Mouse (Mus musculus) liver, embryonic 12.5 days (tissue): ENCODE results near the gene Plxna4. TPM values are rescaled to one million over a fixed set of nuclear protein-coding genes. Genes with fewer than 3 reads are reported as not detected.

ENCODE experiments used
- ATAC-seq: fragments of 200-750 bp; cut with Nextera tagmentation; 2 replicates; pipeline ENCODE4 v1.8.0; 2017; ENCODE audit warnings: moderate number of reproducible peaks, mild to moderate bottlenecking, moderate library complexity
- H3K27ac ChIP-seq: fragments of 300-500 bp; sonication (generic); 2 replicates; pipeline ENCODE4 v1.5.1; 2016; ENCODE audit warnings: mild to moderate bottlenecking
- H3K27me3 ChIP-seq: fragments of 300-500 bp; sonication (generic); replicated peaks from 2 replicates; pipeline ENCODE4 v1.6.1; 2016; ENCODE audit warnings: mild to moderate bottlenecking, moderate library complexity
- H3K36me3 ChIP-seq: fragments of 300-500 bp; sonication (generic); 2 replicates; pipeline ENCODE4 v1.6.1; 2016; ENCODE audit warnings: mild to moderate bottlenecking, moderate library complexity
- H3K4me1 ChIP-seq: fragments of 300-500 bp; sonication (generic); 2 replicates; pipeline ENCODE4 v1.6.1; 2016
- H3K4me2 ChIP-seq: fragments of 300-500 bp; sonication (generic); 2 replicates; pipeline ENCODE4 v1.6.1; 2016; ENCODE audit warnings: mild to moderate bottlenecking, moderate library complexity
- H3K4me3 ChIP-seq: fragments of 300-500 bp; sonication (generic); 2 replicates; pipeline ENCODE4 v1.5.1; 2016; ENCODE audit warnings: mild to moderate bottlenecking, moderate library complexity
- H3K9ac ChIP-seq: fragments of 300-500 bp; sonication (generic); 2 replicates; pipeline ENCODE4 v1.6.1; 2016; ENCODE audit warnings: mild to moderate bottlenecking, moderate library complexity
- H3K9me3 ChIP-seq: fragments of 300-500 bp; sonication (generic); replicated peaks from 2 replicates; pipeline ENCODE4 v1.6.1; 2016; ENCODE audit warnings: mild to moderate bottlenecking, moderate library complexity
- WGBS: fragments of 180-500 bp; shearing (Covaris S2); methylation state at CpG from one replicate; pipeline ENCODE4 v1.1.7; 2016; ENCODE audit not compliant: insufficient replicate concordance; 5-methylcytosine and 5-hydroxymethylcytosine counted together
- polyA plus RNA-seq: library from polyadenylated mRNA; unstranded; fragments of >200 nt; fragmentation: Nextera tagmentation; extraction: Ambion mirVana; gene quantifications from 2 replicates; pipeline ENCODE4 v1.2.1, GENCODE M21; 2016

Gene Plxna4
- 0.78 and 0.79 TPM in 2 replicates for polyA plus RNA-seq

GRCm38 (mm10) chr6:32588056-32588671 lies at the start of gene Plxna4:
Gene Plxna4 (minus strand): TSS chr6:32588192.
- Histone ChIP-seq H3K4me2 (peak within 1 kb of the TSS; percentile 84), H3K4me3 (peak within 1 kb of the TSS; percentile 59), H3K4me1 (peaks cover 12% of the 10 kb centered on the region), H3K27ac (no peak within 1 kb of the TSS), H3K9me3 (no peaks in the 10 kb centered on the region), H3K27me3 (peaks cover 98% of the 10 kb centered on the region), H3K9ac (peak within 1 kb of the TSS; percentile 59), H3K36me3 (no peaks in the 10 kb centered on the region)
- ATAC-seq = 0 out of 2 replicates have a peak, but pooled peaks have one; percentile 31
- WGBS = 5% methylated on average over 15 of the region's 55 CpGs

GRCm38 (mm10) chr6:32637568-32638183 lies 49.7 kb upstream of the Plxna4 start:
- Histone ChIP-seq H3K4me3 (no peak overlapping the region), H3K36me3 (no peaks in the 10 kb centered on the region), H3K4me2 (no peak overlapping the region), H3K27ac (no peak overlapping the region), H3K4me1 (no peaks in the 10 kb centered on the region), H3K9ac (no peak overlapping the region), H3K9me3 (no peaks in the 10 kb centered on the region), H3K27me3 (no peaks in the 10 kb centered on the region)
- 70% methylated on average over 6 of the region's 6 CpGs for WGBS
- ATAC-seq = no peak

- no peaks in the 10 kb centered on the region for H3K9me3 ChIP-seq
- no peak overlapping the region for H3K4me2 ChIP-seq
These were observed 22.7 kb upstream of the Plxna4 start for GRCm38 (mm10) chr6:32610712-32611111.

DNA sequence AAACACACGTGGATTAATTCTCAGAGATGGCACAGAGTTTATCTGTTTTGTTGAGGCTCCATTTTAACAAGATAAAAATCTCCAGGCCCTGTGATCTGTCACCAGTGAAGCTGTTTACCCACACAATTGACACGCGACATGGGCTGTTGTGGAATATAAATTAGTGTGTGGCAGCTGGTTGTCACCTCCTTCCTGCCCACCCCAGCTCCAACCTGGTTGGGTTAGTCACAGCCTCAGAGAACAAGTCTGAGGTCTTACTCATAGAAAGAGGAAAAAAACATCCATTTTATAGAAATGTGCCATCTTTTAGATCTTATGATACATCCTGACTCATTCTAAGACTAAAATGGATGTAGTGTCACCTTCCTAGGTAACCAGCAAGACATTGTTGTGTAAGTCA lies 18.8 kb upstream of the Plxna4 start:
- Histone ChIP-seq H3K4me3 (no peak overlapping the region), H3K27me3 (no peaks in the 10 kb centered on the region; the same call in 1 of the 2 replicates), H3K36me3 (no peaks in the 10 kb centered on the region), H3K4me2 (no peak overlapping the region), H3K4me1 (no peaks in the 10 kb centered on the region), H3K9me3 (no peaks in the 10 kb centered on the region), H3K27ac (no peak overlapping the region), H3K9ac (no peak overlapping the region)
- 51% methylated on average over 3 of the region's 3 CpGs for WGBS
- ATAC-seq = no peak

More at GRCm38 (mm10) chr6:32610712-32611111, 22.7 kb upstream of the Plxna4 start:
- Histone ChIP-seq H3K36me3 (no peaks in the 10 kb centered on the region), H3K27ac (no peak overlapping the region), H3K9ac (no peak overlapping the region), H3K27me3 (no peaks in the 10 kb centered on the region), H3K4me3 (no peak overlapping the region), H3K4me1 (no peaks in the 10 kb centered on the region)
- ATAC-seq = no peak

GRCm38 (mm10) chr6:32605581-32605980 lies 17.6 kb upstream of the Plxna4 start:
- H3K9ac ChIP-seq = no peak overlapping the region
- H3K9me3 ChIP-seq = no peaks in the 10 kb centered on the region
- H3K4me3 ChIP-seq = no peak overlapping the region
- no peak overlapping the region for H3K27ac ChIP-seq
- no peak overlapping the region for H3K4me2 ChIP-seq
- H3K27me3 ChIP-seq = no peaks in the 10 kb centered on the region; the same call in 1 of the 2 replicates
- no peak for ATAC-seq
- no peaks in the 10 kb centered on the region for H3K4me1 ChIP-seq
- 22% methylated on average over 3 of the region's 3 CpGs for WGBS
- no peaks in the 10 kb centered on the region for H3K36me3 ChIP-seq

DNA sequence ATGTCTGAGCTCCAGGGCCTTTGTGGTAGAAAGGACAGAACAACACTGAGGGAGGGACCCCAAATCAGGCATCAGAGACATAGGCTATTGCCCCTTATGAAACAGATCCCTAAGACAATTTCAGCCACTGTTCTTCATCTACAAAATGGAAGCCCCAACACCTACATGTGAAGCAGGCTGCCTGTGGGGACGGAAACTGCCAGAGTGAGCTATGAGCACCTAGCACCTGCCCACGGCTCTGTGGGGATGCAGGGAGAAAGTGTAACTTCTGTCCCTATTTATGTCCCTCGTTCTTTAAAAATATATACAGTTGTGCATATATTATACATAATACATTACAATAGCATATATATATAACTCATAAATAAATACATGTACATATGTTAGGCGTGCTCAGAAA lies 16.9 kb upstream of the Plxna4 start:
- no peaks in the 10 kb centered on the region for H3K4me1 ChIP-seq
- H3K4me3 ChIP-seq = no peak overlapping the region
- H3K27me3 ChIP-seq = no peaks in the 10 kb centered on the region; the same call in 1 of the 2 replicates
- no peak overlapping the region for H3K27ac ChIP-seq
- H3K36me3 ChIP-seq = no peaks in the 10 kb centered on the region
- no peak overlapping the region for H3K4me2 ChIP-seq
- no peaks in the 10 kb centered on the region for H3K9me3 ChIP-seq
- no peak overlapping the region for H3K9ac ChIP-seq
- no peak for ATAC-seq
- 63% methylated on average over 4 of the region's 4 CpGs for WGBS

DNA sequence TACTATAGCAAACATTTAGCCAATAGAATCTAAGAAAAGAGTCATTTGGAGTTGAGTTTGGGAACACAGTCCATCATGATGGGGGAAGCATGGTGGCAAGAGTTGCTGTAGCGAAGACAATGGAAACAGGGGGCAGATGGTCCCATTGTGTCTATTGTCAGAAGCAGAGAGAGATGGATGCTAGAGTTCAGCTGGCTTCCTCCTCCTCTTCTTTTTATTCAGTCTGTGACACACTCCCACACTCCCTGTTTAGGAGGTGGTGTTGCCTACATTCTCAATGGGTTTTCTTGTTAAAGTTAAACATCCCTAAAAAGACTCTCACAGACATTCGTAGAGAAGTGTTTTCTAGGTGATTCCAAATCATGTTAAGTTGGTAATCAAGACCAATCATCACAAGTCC lies 14.1 kb upstream of the Plxna4 start:
- Histone ChIP-seq H3K4me2 (no peak overlapping the region), H3K4me3 (no peak overlapping the region), H3K9ac (no peak overlapping the region), H3K9me3 (no peaks in the 10 kb centered on the region), H3K27ac (no peak overlapping the region), H3K4me1 (no peaks in the 10 kb centered on the region), H3K36me3 (no peaks in the 10 kb centered on the region), H3K27me3 (no peaks in the 10 kb centered on the region; the same call in 1 of the 2 replicates)
- 49% methylated on average over 2 of the region's 2 CpGs for WGBS
- no peak for ATAC-seq

GRCm38 (mm10) chr6:32601306-32601705 lies 13.3 kb upstream of the Plxna4 start:
- no peak overlapping the region for H3K4me2 ChIP-seq
- no peak for ATAC-seq
- 50% methylated on average over 2 of the region's 2 CpGs for WGBS
- H3K36me3 ChIP-seq = no peaks in the 10 kb centered on the region
- no peaks in the 10 kb centered on the region for H3K4me1 ChIP-seq
- H3K27me3 ChIP-seq = no peaks in the 10 kb centered on the region; the same call in 1 of the 2 replicates
- H3K4me3 ChIP-seq = no peak overlapping the region
- H3K9me3 ChIP-seq = no peaks in the 10 kb centered on the region
- H3K9ac ChIP-seq = no peak overlapping the region
- no peak overlapping the region for H3K27ac ChIP-seq

DNA sequence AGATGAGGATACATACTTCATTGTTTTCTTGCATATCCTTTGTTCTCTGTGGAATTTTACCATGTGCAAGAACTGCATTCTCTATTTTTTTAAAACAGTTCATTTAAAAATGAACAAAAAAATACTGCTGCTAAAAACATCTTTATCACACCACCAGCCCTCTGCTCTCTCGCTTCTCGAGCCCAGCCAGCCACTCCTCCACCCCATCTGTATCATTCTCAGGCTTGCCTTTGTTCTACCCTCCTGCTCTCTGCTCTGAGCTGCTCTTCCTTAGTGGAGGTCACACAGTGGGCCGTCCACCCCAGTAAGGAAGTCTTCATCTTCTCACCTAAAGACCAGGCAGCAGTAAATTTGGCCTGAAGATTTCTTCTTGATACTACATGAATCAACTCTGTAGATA lies 7.6 kb upstream of the Plxna4 start:
- H3K4me3 ChIP-seq = no peak overlapping the region
- H3K27me3 ChIP-seq = peaks cover 34% of the 10 kb centered on the region
- no peak overlapping the region for H3K4me2 ChIP-seq
- no peaks in the 10 kb centered on the region for H3K36me3 ChIP-seq
- H3K27ac ChIP-seq = no peak overlapping the region
- no peaks in the 10 kb centered on the region for H3K9me3 ChIP-seq
- no peak for ATAC-seq
- no peaks in the 10 kb centered on the region for H3K4me1 ChIP-seq
- 35% methylated on average over 3 of the region's 3 CpGs for WGBS
- no peak overlapping the region for H3K9ac ChIP-seq

DNA sequence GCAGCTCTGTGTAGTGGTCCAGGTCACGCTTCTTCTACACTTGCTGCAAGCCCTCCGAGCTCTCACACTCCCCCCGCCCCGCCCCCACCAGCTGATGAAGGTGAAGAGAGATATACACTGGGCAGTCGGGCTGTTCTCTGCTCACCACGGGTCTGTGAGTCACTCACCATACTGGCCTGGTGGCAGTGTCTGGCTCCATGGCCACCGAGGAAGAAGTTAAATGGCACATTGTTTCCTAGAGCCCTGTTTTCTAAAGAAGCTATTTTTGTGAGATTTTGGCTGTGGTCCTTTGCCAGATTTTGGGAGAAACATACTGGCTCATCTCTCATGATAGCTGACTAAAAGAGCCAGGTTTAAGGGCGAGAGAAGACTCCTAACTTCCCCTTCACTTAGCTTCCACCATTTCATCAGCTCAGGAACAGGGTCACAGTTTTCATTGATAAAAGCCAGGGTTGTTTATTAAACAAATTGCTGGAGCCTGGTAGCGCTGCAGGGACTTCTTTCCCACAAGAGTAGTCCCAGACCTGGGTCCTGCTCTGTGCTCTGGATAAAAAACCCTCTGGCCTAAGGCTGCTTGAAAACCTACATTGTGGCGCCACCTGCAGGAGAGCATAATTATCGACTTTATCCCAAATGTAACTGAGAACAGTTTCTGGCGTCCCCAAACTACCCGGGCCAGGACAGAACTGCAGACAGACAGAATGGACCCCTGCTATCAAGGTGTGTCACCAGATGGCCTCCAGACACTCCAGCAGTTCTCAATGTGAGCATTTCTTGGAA lies 3.2 kb upstream of the Plxna4 start:
- no peak overlapping the region for H3K4me2 ChIP-seq
- WGBS = 18% methylated on average over 13 of the region's 13 CpGs
- no peak overlapping the region for H3K4me3 ChIP-seq
- H3K36me3 ChIP-seq = no peaks in the 10 kb centered on the region
- H3K9ac ChIP-seq = no peak overlapping the region
- H3K9me3 ChIP-seq = no peaks in the 10 kb centered on the region
- no peak overlapping the region for H3K27ac ChIP-seq
- 0 out of 2 replicates have a peak, but pooled peaks have one; percentile 40 for ATAC-seq
- peaks cover 78% of the 10 kb centered on the region for H3K27me3 ChIP-seq
- peaks cover 12% of the 10 kb centered on the region for H3K4me1 ChIP-seq

DNA sequence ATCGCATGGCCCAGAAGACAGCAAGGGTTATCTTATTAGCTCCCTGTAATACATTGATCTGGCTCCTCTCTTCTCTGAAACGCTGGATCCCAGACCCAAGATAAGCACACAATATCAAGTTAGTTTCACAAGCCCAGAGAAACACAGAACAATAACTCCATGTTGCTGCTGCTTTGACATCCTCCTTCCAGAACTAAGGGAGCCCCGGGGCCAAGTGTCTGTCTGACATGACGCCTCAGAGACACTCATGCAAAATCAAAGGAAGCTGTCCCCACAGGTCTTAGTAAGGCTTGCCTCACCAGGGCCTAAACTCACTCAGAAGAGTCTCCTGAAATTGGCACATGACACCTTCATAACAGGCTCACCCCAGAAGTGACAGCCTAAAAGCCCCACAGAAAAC lies 1.6 kb upstream of the Plxna4 start:
- Histone ChIP-seq H3K4me1 (peaks cover 12% of the 10 kb centered on the region), H3K36me3 (no peaks in the 10 kb centered on the region), H3K27me3 (peaks cover 91% of the 10 kb centered on the region), H3K4me2 (no peak overlapping the region), H3K27ac (no peak overlapping the region), H3K4me3 (no peak overlapping the region), H3K9me3 (no peaks in the 10 kb centered on the region), H3K9ac (no peak overlapping the region)
- 36% methylated on average over 4 of the region's 4 CpGs for WGBS
- no peak for ATAC-seq
